Mouse (Mus musculus): Measurements from ENCODE around the gene Ankle1. TPM values are rescaled to one million over a fixed set of nuclear protein-coding genes. Genes with fewer than 3 reads are reported as not detected.
A peak's percentile ranks its signal among the peaks of the same experiment; 100 is the strongest.

Ankle1 gene
- polyA plus RNA-seq, 1 experiment from 2014 or later = 30.5 TPM

DNA sequence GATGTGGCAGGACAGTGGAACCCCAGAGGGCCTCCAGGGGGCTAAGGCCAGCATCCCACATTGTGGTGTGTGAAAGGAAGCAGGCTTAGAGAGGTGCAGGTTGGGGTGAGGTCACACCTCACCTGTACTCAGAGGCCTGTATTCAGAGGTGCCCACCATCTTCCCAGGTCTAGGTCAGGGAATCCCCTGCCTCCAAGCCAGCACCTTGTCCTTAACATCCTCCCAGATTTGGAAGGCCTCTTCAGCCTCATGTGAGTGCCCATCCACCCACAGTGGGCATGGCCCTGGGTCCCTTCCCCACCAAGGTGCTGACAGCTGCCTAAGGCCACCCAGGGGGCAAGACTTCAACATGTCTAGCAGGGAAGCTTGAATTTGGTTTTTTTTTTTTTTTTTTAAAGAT, 4.4 kb upstream of the Ankle1 start:
- no peak overlapping the region for H3K9ac ChIP-seq (ENCODE audit: low read length)
- no peak overlapping the region for H3K4me3 ChIP-seq (ENCODE audit: low read depth, low read length)
- H3K27ac ChIP-seq (ENCODE audit: low read depth) = no peak overlapping the region
- peaks cover 19% of the 10 kb centered on the region for H3K36me3 ChIP-seq (ENCODE audit: control insufficient read depth, insufficient read depth, low read length)
- no peak for DNase-seq (ENCODE audit: low spot score)
- peaks cover 16% of the 10 kb centered on the region for H3K4me1 ChIP-seq (replicated peaks; ENCODE audit: control insufficient read depth, insufficient read depth, low read length)
- H3K9me3 ChIP-seq (ENCODE audit: control insufficient read depth, low read length) = no peaks in the 10 kb centered on the region
- H3K4me2 ChIP-seq (ENCODE audit: low read length) = no peak overlapping the region
- no peak for ATAC-seq (replicated peaks; ENCODE audit: low FRiP score, low TSS enrichment, low read depth)
- no peaks in the 10 kb centered on the region for H3K27me3 ChIP-seq (replicated peaks; ENCODE audit: control insufficient read depth, insufficient read depth, low read length)

DNA sequence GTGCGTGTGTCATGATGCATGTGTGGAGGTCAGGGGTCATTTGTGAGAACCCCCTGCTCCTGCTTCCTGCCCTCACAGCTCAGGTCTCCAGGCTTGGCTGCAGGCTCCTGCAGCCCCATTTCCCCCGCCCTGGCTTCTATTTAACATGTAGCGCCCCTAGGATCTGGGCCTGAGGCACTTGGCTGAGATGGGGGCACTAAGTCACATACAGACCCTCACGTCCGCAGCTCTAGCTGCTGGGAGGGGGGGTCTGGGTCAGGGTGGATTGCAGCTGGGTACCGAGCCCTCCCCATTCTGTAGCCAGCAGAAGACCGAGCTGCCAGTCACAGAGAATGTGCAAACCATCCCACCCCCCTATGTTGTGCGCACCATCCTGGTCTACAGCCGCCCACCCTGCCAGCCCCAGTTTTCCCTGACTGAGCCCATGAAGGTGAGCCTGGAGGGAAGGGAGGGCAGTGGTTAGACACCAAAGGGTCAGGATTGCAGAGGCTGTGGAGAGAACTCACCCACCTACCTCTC, 3.3 kb upstream of the Ankle1 start:
- WGBS = 93% methylated on average over 9 of the region's 9 CpGs
- H3K4me1 ChIP-seq (replicated peaks; ENCODE audit: control insufficient read depth, insufficient read depth, low read length) = peaks cover 14% of the 10 kb centered on the region
- ATAC-seq (replicated peaks; ENCODE audit: low FRiP score, low TSS enrichment, low read depth) = no peak
- no peak overlapping the region for H3K27ac ChIP-seq (ENCODE audit: low read depth)
- H3K4me3 ChIP-seq (ENCODE audit: low read depth, low read length) = no peak overlapping the region
- H3K36me3 ChIP-seq (ENCODE audit: control insufficient read depth, insufficient read depth, low read length) = peaks cover 24% of the 10 kb centered on the region
- H3K4me2 ChIP-seq (ENCODE audit: low read length) = no peak overlapping the region
- no peak overlapping the region for H3K9ac ChIP-seq (ENCODE audit: low read length)
- no peaks in the 10 kb centered on the region for H3K27me3 ChIP-seq (replicated peaks; ENCODE audit: control insufficient read depth, insufficient read depth, low read length)
- DNase-seq (ENCODE audit: low spot score) = peak; percentile 45
- H3K9me3 ChIP-seq (ENCODE audit: control insufficient read depth, low read length) = no peaks in the 10 kb centered on the region

DNA sequence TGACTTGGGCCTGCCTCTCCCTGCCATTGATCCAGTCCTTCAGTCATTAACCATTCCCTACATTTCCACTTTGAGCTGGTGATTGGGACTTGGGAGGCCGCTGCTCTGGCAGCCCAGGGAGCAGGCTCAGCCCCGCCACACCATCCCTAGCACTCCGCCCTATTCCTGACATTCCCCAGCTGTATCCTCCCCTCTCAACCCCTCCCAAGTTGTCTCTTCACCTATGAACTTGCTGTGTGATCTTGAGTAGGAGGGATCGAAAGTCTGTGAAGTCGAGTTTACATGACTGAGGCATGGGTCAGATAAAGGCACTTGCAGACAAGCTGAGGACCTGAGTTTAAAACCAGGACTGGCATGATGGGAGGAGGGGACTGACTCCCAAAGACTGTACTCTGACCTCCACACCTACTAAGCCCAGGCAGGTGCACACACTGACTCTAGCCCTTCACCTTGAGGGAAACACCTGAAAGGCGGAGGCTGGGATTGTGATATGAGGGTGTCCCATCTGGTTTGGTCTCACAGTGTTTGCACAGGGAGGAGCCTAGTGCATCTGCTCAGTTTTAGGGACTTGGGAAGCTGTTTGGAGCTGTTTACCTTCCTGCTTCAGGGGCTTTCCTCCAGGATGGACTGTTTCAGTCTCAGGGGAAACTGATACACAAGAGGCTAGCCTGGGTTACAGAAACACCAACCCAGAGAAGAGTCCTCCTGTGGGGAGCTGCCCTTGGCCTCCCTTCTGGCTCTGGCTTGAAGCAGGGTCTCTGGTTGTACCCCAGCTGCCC, 2.5 kb upstream of the Ankle1 start:
- no peak overlapping the region for H3K9ac ChIP-seq (ENCODE audit: low read length)
- H3K4me1 ChIP-seq (replicated peaks; ENCODE audit: control insufficient read depth, insufficient read depth, low read length) = peaks cover 11% of the 10 kb centered on the region
- H3K27ac ChIP-seq (ENCODE audit: low read depth) = no peak overlapping the region
- DNase-seq (ENCODE audit: low spot score) (peak; percentile 51), ATAC-seq (replicated peaks; ENCODE audit: low FRiP score, low TSS enrichment, low read depth) (no peak)
- WGBS = 69% methylated on average over 6 of the region's 6 CpGs
- no peaks in the 10 kb centered on the region for H3K27me3 ChIP-seq (replicated peaks; ENCODE audit: control insufficient read depth, insufficient read depth, low read length)
- H3K4me3 ChIP-seq (ENCODE audit: low read depth, low read length) = no peak overlapping the region
- H3K4me2 ChIP-seq (ENCODE audit: low read length) = no peak overlapping the region
- no peaks in the 10 kb centered on the region for H3K9me3 ChIP-seq (ENCODE audit: control insufficient read depth, low read length)
- peaks cover 29% of the 10 kb centered on the region for H3K36me3 ChIP-seq (ENCODE audit: control insufficient read depth, insufficient read depth, low read length)

DNA sequence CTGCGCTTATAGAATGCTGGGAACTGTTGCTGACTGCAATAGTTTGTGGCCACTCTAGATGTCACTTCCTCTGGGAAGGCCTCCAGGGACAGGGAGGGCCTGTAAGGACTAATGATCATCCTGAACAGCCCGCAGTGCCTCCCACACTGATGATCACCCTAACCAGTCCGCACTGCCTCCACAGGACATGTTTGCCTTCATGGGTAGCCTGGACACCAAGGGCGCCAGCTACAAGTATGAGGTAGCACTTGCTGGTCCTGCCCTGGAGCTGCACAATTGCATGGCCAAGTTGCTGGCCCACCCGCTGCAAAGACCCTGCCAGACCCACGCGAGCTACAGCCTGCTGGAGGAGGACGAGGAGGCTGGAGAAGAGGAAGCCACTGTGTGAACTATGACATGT, 1.8 kb upstream of the Ankle1 start:
- DNase-seq (ENCODE audit: low spot score) = peak; percentile 40
- no peaks in the 10 kb centered on the region for H3K9me3 ChIP-seq (ENCODE audit: control insufficient read depth, low read length)
- 89% methylated on average over 8 of the region's 8 CpGs for WGBS

DNA sequence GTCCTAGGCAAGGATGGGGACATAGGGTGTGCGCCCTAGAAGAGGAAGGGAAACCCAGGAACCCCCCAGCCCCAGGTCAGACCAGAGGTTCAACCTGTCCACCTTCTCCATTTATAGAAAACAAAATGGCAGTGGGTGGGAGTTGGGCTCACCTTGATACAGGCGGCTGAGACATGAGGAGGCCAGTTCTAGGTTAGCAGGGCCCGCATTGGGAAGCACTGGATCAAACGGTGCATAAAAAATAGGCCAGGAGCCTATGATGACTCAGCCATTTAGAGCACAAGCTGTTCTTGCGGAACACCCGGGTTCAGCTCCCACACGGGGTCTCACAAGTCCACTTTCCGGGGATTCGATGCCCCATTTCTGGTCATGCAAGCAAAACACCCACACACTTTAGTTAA, 859 bp upstream of the Ankle1 start:
- DNase-seq (ENCODE audit: low spot score) (peak; percentile 52), ATAC-seq (replicated peaks; ENCODE audit: low FRiP score, low TSS enrichment, low read depth) (no peak)
- Histone ChIP-seq H3K4me2 (ENCODE audit: low read length) (0 out of 2 replicates have a peak overlapping the region, but pooled peaks have one; percentile 83), H3K9me3 (ENCODE audit: control insufficient read depth, low read length) (no peaks in the 10 kb centered on the region), H3K4me3 (ENCODE audit: low read depth, low read length) (peak overlapping the region; percentile 74; the same call in 1 of the 2 replicates), H3K9ac (ENCODE audit: low read length) (no peak overlapping the region), H3K27ac (ENCODE audit: low read depth) (no peak overlapping the region), H3K36me3 (ENCODE audit: control insufficient read depth, insufficient read depth, low read length) (peaks cover 29% of the 10 kb centered on the region), H3K27me3 (replicated peaks; ENCODE audit: control insufficient read depth, insufficient read depth, low read length) (no peaks in the 10 kb centered on the region), H3K4me1 (replicated peaks; ENCODE audit: control insufficient read depth, insufficient read depth, low read length) (peaks cover 11% of the 10 kb centered on the region)
- 89% methylated on average over 9 of the region's 9 CpGs for whole genome bisulfite sequencing

More for the DNA sequence above, 1.8 kb upstream of the Ankle1 start:
- Histone ChIP-seq H3K36me3 (ENCODE audit: control insufficient read depth, insufficient read depth, low read length) (peaks cover 30% of the 10 kb centered on the region), H3K27ac (ENCODE audit: low read depth) (no peak overlapping the region), H3K4me2 (ENCODE audit: low read length) (no peak overlapping the region), H3K9ac (ENCODE audit: low read length) (no peak overlapping the region), H3K27me3 (replicated peaks; ENCODE audit: control insufficient read depth, insufficient read depth, low read length) (no peaks in the 10 kb centered on the region), H3K4me1 (replicated peaks; ENCODE audit: control insufficient read depth, insufficient read depth, low read length) (peaks cover 11% of the 10 kb centered on the region), H3K4me3 (ENCODE audit: low read depth, low read length) (no peak overlapping the region)
- ATAC-seq (replicated peaks; ENCODE audit: low FRiP score, low TSS enrichment, low read depth) = no peak

DNA sequence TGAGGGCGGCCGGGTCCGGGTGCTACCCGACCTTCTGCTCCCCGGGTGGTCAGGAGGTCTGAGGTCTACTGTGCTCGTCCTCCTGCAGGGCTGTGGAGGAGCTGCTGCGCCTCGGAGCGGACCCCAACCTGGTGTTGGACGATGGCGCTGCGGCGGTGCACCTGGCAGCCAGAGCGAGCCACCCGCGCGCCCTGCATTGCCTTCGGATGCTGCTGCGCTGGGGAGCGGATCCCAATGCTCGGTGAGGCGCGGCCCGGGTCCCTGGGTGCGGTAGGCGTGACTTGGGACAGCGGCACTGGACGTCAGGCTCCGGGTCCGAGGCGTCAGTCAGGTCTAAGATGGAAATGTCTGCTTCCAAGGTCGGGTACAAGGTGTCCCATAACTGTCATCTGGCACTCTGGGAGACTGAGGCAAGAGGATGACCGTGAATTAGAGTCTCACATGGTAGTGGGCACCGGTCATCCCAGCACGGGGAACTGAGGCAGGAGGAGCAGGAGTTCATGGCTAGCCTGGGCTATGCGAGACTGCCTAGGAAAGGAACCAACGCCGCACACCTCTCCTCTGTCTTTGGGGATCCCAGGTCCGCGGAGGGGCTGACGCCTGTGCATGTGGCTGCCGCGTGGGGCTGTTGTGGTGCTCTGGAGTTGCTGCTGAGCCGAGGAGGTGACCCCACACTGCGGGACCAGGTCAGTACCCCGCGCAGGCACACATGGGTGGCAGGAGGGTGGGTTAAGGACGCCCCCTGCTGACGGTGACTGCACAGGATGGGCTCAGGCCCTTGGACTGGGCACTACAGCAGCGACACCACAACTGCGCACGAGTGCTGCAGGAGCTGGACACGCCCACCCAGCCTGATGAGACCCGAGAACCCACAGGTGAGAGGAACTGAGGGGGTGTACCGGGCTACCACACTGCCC, 547 bp downstream of the Ankle1 start:
- Histone ChIP-seq H3K27me3 (replicated peaks; ENCODE audit: control insufficient read depth, insufficient read depth, low read length) (no peaks in the 10 kb centered on the region), H3K4me2 (ENCODE audit: low read length) (peak overlapping the region; percentile 83), H3K9ac (ENCODE audit: low read length) (peak overlapping the region; percentile 62), H3K36me3 (ENCODE audit: control insufficient read depth, insufficient read depth, low read length) (peaks cover 27% of the 10 kb centered on the region), H3K9me3 (ENCODE audit: control insufficient read depth, low read length) (no peaks in the 10 kb centered on the region), H3K4me3 (ENCODE audit: low read depth, low read length) (peak overlapping the region; percentile 74), H3K27ac (ENCODE audit: low read depth) (no peak overlapping the region), H3K4me1 (replicated peaks; ENCODE audit: control insufficient read depth, insufficient read depth, low read length) (peaks cover 11% of the 10 kb centered on the region)
- WGBS = under 1% methylated on average over 53 of the region's 55 CpGs
- ATAC-seq (replicated peaks; ENCODE audit: low FRiP score, low TSS enrichment, low read depth) (peak; percentile 80), DNase-seq (ENCODE audit: low spot score) (peak; percentile 89)

DNA sequence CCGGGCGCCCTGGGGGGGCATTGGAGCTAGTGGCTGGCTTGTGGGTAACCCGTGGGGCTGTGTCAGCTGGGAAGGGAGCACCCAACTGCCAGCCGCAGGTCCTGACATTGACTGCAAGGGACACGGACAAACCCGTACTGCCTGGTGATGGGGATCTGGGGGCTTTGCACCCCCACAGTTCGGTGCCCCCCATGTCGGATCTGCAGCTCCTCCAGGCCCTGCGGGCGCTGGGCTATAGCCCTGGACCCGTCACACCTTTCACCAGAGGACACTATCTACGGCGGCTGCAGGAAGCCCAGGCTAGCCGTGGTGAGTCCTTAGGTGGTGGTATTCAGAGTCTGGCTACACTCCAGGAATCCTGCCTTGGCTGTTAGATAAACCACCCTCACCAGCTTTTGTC, 1.6 kb downstream of the Ankle1 start:
- Histone ChIP-seq H3K4me3 (ENCODE audit: low read depth, low read length) (no peak overlapping the region), H3K27me3 (replicated peaks; ENCODE audit: control insufficient read depth, insufficient read depth, low read length) (no peaks in the 10 kb centered on the region), H3K4me1 (replicated peaks; ENCODE audit: control insufficient read depth, insufficient read depth, low read length) (peaks cover 11% of the 10 kb centered on the region), H3K27ac (ENCODE audit: low read depth) (no peak overlapping the region), H3K9ac (ENCODE audit: low read length) (no peak overlapping the region), H3K36me3 (ENCODE audit: control insufficient read depth, insufficient read depth, low read length) (peaks cover 27% of the 10 kb centered on the region), H3K4me2 (ENCODE audit: low read length) (no peak overlapping the region; the same call in 1 of the 2 replicates), H3K9me3 (ENCODE audit: control insufficient read depth, low read length) (no peaks in the 10 kb centered on the region)
- DNase-seq (ENCODE audit: low spot score) (peak; percentile 28), ATAC-seq (replicated peaks; ENCODE audit: low FRiP score, low TSS enrichment, low read depth) (no peak)
- 94% methylated on average over 14 of the region's 14 CpGs for WGBS

DNA sequence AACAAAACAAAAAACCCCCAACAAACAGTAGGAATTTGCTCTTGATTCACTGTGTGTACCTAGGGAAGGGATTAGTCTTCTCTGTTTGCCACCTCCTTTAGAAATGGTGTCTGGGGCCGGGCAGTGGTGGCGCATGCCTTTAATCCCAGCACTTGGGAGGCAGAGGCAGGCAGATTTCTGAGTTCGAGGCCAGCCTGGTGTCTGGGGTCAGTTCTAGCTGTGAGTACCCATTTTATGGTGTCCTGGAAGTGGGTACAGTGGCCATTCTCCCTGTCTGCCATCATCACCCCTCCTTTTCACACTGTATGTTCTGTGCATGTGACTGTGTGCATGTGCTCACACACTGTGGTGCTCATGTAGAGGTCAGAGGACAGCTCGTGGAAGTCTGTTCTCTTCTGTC, 2.4 kb downstream of the Ankle1 start:
- Histone ChIP-seq H3K4me2 (ENCODE audit: low read length) (no peak overlapping the region), H3K27ac (ENCODE audit: low read depth) (no peak overlapping the region), H3K36me3 (ENCODE audit: control insufficient read depth, insufficient read depth, low read length) (peaks cover 27% of the 10 kb centered on the region), H3K9ac (ENCODE audit: low read length) (no peak overlapping the region), H3K9me3 (ENCODE audit: control insufficient read depth, low read length) (no peaks in the 10 kb centered on the region), H3K4me1 (replicated peaks; ENCODE audit: control insufficient read depth, insufficient read depth, low read length) (peaks cover 11% of the 10 kb centered on the region), H3K4me3 (ENCODE audit: low read depth, low read length) (no peak overlapping the region), H3K27me3 (replicated peaks; ENCODE audit: control insufficient read depth, insufficient read depth, low read length) (no peaks in the 10 kb centered on the region)
- no peak for ATAC-seq (replicated peaks; ENCODE audit: low FRiP score, low TSS enrichment, low read depth)
- 98% methylated on average over 4 of the region's 4 CpGs for WGBS
- DNase-seq (ENCODE audit: low spot score) = peak; percentile 46

Data from intestine, embryonic 14.5 days (tissue).